Mouse (Mus musculus) brain, adult 10 weeks (tissue): ENCODE measurements around the gene 1700123O20Rik. TPM values are rescaled to one million over a fixed set of nuclear protein-coding genes. Genes with fewer than 3 reads are reported as not detected.

Experiments
- polyA plus RNA-seq: library from polyadenylated mRNA; stranded (reverse); fragments of 350-450 nt; fragmentation: Illumina TruSeq; extraction: RNeasy Lipid Tissue Mini Kit (QIAGEN cat#74804); gene quantifications from one replicate; pipeline ENCODE4 v1.2.3, GENCODE M21; 2015; ENCODE audit warnings: low read depth, low replicate concordance

The 1700123O20Rik gene
- polyA plus RNA-seq = 31.4 TPM

DNA sequence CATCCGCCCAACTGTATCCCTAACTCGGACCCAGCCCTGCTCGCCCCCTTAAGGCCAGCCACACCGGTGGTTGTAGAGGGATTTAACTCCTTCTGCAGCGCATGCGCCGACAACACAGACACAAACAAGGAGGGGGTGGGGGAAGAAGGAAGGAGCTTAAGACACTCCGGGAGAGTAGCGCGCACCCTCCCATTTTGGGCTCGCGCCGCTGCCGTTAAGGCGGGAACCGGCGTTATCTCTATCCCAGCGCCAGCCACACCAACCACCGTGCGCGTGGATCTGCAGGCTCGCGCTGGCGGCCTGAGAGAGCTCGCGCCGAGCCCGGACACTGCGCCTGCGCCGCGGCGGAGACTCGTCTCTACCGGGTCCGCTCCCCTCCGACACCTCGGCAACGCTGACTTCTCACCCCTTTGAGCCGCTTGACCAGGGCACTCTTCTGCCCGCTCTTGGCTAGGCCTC is at the start of gene 1700123O20Rik:
TSS of gene 1700123O20Rik (plus strand) at position 154 of the 459 bp plus-strand sequence.

DNA sequence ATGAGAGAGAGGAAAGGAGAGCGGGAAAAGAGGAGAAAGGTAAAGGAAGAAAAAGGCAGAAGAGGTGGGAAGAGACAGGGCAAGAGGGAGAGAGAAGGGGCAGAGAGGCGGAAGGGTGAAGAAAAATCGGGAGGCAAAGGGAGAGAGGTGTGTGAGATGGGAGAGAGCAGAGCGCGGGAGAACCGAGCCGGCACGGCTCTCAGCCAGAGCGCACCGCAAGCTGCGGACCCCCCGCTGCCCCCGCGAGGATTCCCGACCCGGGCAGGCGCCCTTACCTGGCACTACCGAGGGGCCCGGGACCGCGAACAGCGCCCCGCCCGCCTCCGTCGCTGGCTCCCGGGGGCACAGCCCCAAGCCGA is 45.1 kb upstream of the 1700123O20Rik start, which contains the start of gene Gm17606:
TSS of gene Gm17606 (plus strand) at position 7 of the 359 bp plus-strand sequence.

DNA sequence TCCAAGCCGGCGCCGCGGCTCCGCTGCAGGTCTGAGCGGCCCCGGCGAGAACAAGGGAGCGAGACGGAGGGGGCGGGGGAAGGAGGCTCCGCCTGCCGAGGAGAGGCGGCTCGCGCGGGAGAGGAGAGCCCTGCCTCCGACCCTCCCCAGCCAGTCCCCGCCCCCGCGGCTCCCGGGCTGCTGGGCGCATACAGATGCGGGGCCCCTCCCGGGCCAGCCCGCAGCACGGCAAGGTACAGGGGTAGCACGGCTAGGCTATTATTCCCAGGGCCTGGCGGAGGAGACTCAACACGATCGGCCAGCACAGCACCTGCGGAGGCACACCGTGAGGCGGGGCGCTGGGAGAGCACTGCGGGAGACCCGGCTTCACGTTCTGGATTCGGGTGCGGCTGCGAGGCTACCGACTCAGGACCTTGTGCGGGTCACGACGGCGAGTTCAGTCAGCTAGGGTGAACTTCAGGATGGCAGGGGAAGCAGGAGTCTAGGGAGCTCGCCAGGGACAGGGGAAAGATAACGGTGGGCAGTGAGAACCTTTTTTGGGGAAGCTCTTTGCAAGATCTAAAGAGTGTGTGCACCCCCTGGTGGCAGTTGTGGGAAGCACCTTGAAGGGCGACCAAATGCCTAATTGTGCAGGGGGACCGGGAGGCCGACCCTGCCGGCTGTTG is 44.6 kb upstream of the 1700123O20Rik start, which contains the start of gene Cdh24:
TSS of gene Cdh24 (minus strand) at position 60 of the 665 bp plus-strand sequence.

DNA sequence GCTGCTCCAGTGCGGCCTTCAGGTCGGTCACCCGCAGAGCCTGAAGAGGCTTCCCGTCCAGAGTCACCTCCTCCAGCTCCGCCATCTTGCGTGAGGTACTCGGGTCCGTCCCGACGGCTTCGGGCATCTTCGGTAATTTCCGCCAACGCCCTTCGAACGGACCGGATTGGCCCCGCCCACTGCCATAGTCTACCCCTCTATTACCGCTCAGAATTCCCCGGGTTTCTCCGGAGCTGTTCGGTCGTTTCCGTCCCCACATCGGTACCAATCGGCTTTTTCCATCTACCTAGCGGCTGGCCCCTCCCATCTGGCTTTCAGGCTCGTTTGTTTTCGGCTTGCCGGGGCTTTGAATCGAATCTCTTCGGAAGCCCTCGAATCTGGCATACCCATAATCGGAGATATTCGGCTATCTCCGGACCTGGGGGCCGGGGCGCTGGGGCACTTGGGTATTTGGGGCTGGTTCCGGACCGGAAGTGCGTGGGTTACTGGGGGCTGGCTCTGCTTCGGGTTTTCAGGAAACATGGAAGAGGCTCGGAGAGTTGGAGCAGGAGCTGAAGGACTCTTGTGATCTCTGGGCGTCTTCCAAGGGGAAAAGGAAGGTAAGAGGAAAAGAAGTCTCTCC is 617 bp downstream of the 1700123O20Rik start, which contains the start of gene Acin1:
TSS of gene Acin1 (minus strand) at position 410 of the 622 bp plus-strand sequence.

DNA sequence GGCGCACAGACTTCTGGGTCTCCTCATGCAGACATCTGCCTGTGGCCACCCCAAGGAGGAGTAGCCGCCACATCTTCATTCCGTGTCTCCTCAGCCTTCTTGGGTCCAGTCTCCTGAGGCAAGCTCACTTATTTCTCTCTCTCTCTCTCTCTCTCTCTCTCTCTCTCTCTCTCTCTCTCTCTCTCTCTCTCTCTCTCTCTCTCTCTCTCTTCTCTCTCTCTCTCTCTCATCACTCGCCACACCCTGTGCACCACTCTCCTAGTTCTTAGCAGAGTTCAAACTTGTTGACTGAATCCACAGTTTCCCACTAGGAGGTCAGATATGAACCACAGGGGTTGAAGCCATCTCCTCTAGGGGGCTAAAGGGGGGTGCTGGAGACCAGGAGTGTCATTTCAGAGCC is 12.7 kb downstream of the 1700123O20Rik start, which contains the start of gene Gm29776:
TSS of gene Gm29776 (minus strand) at position 101 of the 400 bp plus-strand sequence.

DNA sequence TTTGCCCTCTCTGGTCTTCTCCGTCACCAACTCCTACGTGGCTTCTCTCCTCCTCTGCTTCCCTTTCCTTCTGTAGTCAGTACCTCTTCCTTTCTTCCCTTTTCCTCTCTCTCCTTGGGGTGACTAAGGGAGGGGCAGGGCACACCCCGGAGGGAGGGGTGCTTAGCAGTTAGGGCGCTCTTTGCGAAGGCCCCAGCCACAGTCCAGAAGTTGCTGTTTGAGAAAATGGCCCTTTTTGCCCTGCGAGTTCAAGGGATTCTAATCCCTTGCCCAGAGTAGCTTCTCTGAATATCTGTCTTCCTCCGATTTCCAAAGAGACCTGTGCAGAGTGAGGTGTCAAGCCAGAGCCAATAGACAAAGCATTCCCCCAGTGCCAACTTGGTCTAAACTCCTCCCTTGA is 26.1 kb downstream of the 1700123O20Rik start, which contains the start of gene Cebpe:
TSS of gene Cebpe (minus strand) at position 101 of the 400 bp plus-strand sequence.

Other genes starting within 250 kb of the 1700123O20Rik start
- 17.0 TPM for gene Lrp10, start 222.1 kb upstream of the 1700123O20Rik start, polyA plus RNA-seq
- 13.6 TPM for gene Rem2, start 210.1 kb upstream of the 1700123O20Rik start, polyA plus RNA-seq
- 61.5 TPM for gene Prmt5, start 168.7 kb upstream of the 1700123O20Rik start, polyA plus RNA-seq
- 4.1 TPM for gene Haus4, start 131.6 kb upstream of the 1700123O20Rik start, polyA plus RNA-seq
- gene Ajuba, start 108.7 kb upstream of the 1700123O20Rik start, polyA plus RNA-seq = 1.4 TPM
- 4.7 TPM for gene 4931414P19Rik, start 80.2 kb upstream of the 1700123O20Rik start, polyA plus RNA-seq
- gene Psmb5, start 68.2 kb upstream of the 1700123O20Rik start, polyA plus RNA-seq = 275 TPM
- gene Psmb11, start 64.8 kb upstream of the 1700123O20Rik start, polyA plus RNA-seq = 0.16 TPM
- not detected for gene Gm17606, start 45.3 kb upstream of the 1700123O20Rik start, polyA plus RNA-seq
- gene Cdh24, start 44.9 kb upstream of the 1700123O20Rik start, polyA plus RNA-seq = 6.1 TPM
- gene Acin1, start 715 bp downstream of the 1700123O20Rik start, polyA plus RNA-seq = 136 TPM
- gene Gm29776, start 12.6 kb downstream of the 1700123O20Rik start, polyA plus RNA-seq = not detected
- gene Cebpe, start 26.0 kb downstream of the 1700123O20Rik start, polyA plus RNA-seq = not detected
- 35.8 TPM for gene Slc7a8, start 95.7 kb downstream of the 1700123O20Rik start, polyA plus RNA-seq
- gene Rnf212b, start 127.9 kb downstream of the 1700123O20Rik start, polyA plus RNA-seq = not detected
- 11.7 TPM for gene Homez, start 184.7 kb downstream of the 1700123O20Rik start, polyA plus RNA-seq
- gene Ppp1r3e, start 191.3 kb downstream of the 1700123O20Rik start, polyA plus RNA-seq = 18.4 TPM
- 100 TPM for gene Bcl2l2, start 197.2 kb downstream of the 1700123O20Rik start, polyA plus RNA-seq
- not detected for gene Gm20521, start 197.2 kb downstream of the 1700123O20Rik start, polyA plus RNA-seq
- 242 TPM for gene Pabpn1, start 206.3 kb downstream of the 1700123O20Rik start, polyA plus RNA-seq
- gene Slc22a17, start 226.9 kb downstream of the 1700123O20Rik start, polyA plus RNA-seq = 521 TPM
- 10.0 TPM for gene Efs, start 239.9 kb downstream of the 1700123O20Rik start, polyA plus RNA-seq
- not detected for gene Il25, start 246.5 kb downstream of the 1700123O20Rik start, polyA plus RNA-seq